Mouse (Mus musculus): ENCODE measurements around the gene Mrpl42. TPM values are rescaled to one million over a fixed set of nuclear protein-coding genes. Genes with fewer than 3 reads are reported as not detected.

Mrpl42 gene
- polyA plus RNA-seq, 1 experiment from 2014 or later = 297 TPM

DNA sequence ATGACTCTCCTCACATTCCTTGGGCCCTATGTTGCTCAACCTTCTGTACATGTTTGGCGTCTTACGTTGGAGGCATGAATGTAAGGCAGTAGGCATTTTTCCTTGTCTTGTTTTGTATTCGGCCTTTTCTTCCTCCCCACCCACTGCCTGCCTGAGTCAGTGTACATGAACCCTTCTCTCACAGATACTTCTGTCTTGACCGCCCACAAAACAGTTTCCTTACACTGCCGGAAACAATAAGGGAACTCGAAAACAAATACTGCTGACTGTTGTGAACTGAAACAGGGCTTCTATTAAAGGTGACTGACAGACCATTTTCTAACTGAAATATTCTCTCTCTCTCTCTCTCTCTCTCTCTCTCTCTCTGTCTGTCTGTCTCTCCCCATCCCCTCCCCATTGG, 7.1 kb upstream of the Mrpl42 start:
- Histone ChIP-seq H3K4me2 (replicated peaks) (no peak overlapping the region), H3K36me3 (replicated peaks; ENCODE audit: control insufficient read depth, insufficient read depth) (no peaks in the 10 kb centered on the region), H3K4me3 (replicated peaks; ENCODE audit: low read length) (no peak overlapping the region), H3K9ac (no peak overlapping the region), H3K9me3 (ENCODE audit: control insufficient read depth, low read length) (no peaks in the 10 kb centered on the region), H3K27ac (no peak overlapping the region), H3K4me1 (replicated peaks; ENCODE audit: control insufficient read depth, insufficient read depth, low read length) (0 out of 2 replicates have a peak, but pooled peaks cover under 1% of the 10 kb centered on the region), H3K27me3 (ENCODE audit: control insufficient read depth, insufficient read depth, low read length) (no peaks in the 10 kb centered on the region)
- no peak for ATAC-seq (ENCODE audit: low FRiP score)
- no peak for DNase-seq (ENCODE audit: low spot score)
- WGBS = 66% methylated on average over 6 of the region's 6 CpGs

DNA sequence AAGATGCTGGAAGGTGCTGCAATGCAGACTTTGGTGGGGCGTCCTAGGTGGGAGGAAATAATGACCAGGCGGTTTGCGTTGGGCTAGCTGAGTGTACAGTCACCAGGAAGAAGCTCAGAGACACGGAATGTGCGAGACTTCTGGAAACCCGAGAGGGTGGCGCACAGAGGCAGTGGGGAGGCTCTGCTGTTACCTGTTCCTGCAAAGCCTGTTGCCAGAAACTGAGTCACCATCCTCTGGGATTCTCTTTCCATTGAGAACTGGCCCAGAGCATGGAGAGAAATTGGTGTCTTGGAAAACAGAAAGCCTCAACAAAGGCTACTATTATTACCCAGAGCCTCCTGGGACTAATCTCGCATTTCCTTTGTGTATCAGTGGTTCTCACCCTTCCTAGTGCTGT, 6.4 kb upstream of the Mrpl42 start:
- no peak overlapping the region for H3K27ac ChIP-seq
- DNase-seq (ENCODE audit: low spot score) = no peak
- H3K9ac ChIP-seq = no peak overlapping the region
- H3K36me3 ChIP-seq (replicated peaks; ENCODE audit: control insufficient read depth, insufficient read depth) = no peaks in the 10 kb centered on the region
- H3K4me1 ChIP-seq (replicated peaks; ENCODE audit: control insufficient read depth, insufficient read depth, low read length) = no peaks in the 10 kb centered on the region
- no peak overlapping the region for H3K4me2 ChIP-seq (replicated peaks)
- no peaks in the 10 kb centered on the region for H3K27me3 ChIP-seq (ENCODE audit: control insufficient read depth, insufficient read depth, low read length)
- H3K9me3 ChIP-seq (ENCODE audit: control insufficient read depth, low read length) = no peaks in the 10 kb centered on the region
- no peak overlapping the region for H3K4me3 ChIP-seq (replicated peaks; ENCODE audit: low read length)
- 85% methylated on average over 8 of the region's 8 CpGs for WGBS
- ATAC-seq (ENCODE audit: low FRiP score) = no peak

DNA sequence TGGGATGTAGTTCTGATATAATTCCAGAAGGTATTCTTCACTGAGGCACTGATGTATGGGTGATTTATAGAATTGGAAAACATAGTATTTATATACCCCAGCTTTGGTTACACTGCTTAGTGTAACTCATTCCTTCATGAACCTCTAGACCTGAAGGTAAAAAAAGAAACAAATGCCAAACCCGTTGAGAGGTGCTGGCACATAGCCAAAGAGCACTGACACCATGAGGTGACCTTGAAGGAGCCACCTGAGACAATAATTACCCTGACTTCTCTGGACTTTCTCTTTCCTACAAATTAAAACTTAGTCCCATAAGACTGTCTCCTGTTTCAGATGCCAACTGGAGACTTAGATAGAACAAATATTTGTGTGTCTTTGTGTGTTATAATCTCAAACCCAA, 2.6 kb upstream of the Mrpl42 start:
- 58% methylated on average over 1 of the region's 1 CpGs for WGBS
- H3K4me1 ChIP-seq (replicated peaks; ENCODE audit: control insufficient read depth, insufficient read depth, low read length) = peaks cover 10% of the 10 kb centered on the region
- H3K36me3 ChIP-seq (replicated peaks; ENCODE audit: control insufficient read depth, insufficient read depth) = no peaks in the 10 kb centered on the region

DNA sequence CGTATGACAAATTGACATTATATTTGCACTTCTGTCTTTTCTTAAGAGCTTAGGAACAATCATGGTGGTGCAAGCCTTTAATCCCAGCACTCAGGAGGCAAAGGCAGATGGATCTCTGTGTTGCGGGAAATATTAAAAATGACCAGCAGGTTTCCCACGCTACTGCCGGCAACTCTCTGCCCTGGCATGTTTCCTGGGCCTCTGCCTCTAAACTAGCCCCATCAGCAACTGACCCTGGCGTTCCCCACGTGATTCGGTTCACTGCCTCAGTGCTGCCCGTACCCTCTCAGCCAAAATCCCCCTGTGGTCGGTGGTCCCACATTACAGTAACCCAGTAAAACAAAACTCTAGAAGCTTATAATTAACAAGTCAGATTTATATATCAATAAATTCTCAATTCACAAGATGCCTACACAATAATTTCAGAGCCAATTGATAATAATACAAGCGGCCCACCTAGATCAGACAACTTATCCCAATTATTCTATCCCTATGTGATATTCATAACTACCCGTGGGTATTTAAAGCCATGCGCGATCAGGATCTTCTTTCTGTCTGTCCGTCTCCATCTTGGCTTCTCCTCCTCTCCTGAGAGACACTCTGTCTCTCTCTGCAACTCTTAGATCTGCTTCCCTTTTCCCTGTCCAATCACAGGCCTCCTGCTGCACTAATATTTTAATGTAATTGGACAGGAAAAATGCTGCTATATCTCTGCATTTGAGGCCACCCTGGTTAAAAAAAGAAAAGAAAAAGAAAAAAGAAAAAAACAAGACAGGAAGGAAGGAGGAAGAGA, 1.9 kb upstream of the Mrpl42 start:
- Histone ChIP-seq H3K27ac (no peak overlapping the region), H3K9me3 (ENCODE audit: control insufficient read depth, low read length) (no peaks in the 10 kb centered on the region), H3K4me1 (replicated peaks; ENCODE audit: control insufficient read depth, insufficient read depth, low read length) (peaks cover 10% of the 10 kb centered on the region), H3K4me3 (replicated peaks; ENCODE audit: low read length) (no peak overlapping the region), H3K27me3 (ENCODE audit: control insufficient read depth, insufficient read depth, low read length) (no peaks in the 10 kb centered on the region), H3K9ac (no peak overlapping the region), H3K36me3 (replicated peaks; ENCODE audit: control insufficient read depth, insufficient read depth) (no peaks in the 10 kb centered on the region), H3K4me2 (replicated peaks) (no peak overlapping the region)
- ATAC-seq (ENCODE audit: low FRiP score) (no peak), DNase-seq (ENCODE audit: low spot score) (no peak)
- 89% methylated on average over 14 of the region's 14 CpGs for WGBS

More for the DNA sequence above, 2.6 kb upstream of the Mrpl42 start:
- ATAC-seq (ENCODE audit: low FRiP score) (no peak), DNase-seq (ENCODE audit: low spot score) (no peak)
- Histone ChIP-seq H3K27ac (no peak overlapping the region), H3K9ac (no peak overlapping the region), H3K9me3 (ENCODE audit: control insufficient read depth, low read length) (no peaks in the 10 kb centered on the region), H3K4me3 (replicated peaks; ENCODE audit: low read length) (no peak overlapping the region), H3K4me2 (replicated peaks) (no peak overlapping the region), H3K27me3 (ENCODE audit: control insufficient read depth, insufficient read depth, low read length) (no peaks in the 10 kb centered on the region)

DNA sequence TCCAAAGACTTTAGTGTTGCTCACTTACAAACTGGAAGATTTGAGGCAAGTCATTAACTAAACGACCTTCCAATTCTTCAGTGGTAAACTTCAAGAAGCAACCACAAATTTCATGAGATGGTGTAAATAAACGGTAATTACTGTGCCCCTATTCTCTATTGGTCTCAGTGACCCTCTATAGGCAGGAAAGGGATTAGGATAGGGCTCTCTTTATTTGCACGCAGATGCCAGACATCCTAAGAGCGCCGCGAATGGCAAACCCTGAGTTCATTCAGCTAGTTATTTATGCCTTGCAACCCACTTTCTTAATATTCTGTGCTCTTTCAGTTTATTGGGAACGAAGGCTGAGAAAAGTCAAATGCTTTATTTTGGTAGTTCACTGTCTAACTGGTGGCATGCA, 707 bp downstream of the Mrpl42 start:
- Histone ChIP-seq H3K36me3 (replicated peaks; ENCODE audit: control insufficient read depth, insufficient read depth) (peaks cover 15% of the 10 kb centered on the region), H3K27me3 (ENCODE audit: control insufficient read depth, insufficient read depth, low read length) (no peaks in the 10 kb centered on the region), H3K27ac (peak overlapping the region; percentile 93), H3K9me3 (ENCODE audit: control insufficient read depth, low read length) (no peaks in the 10 kb centered on the region), H3K9ac (peak overlapping the region; percentile 79), H3K4me2 (replicated peaks) (peak overlapping the region; percentile 72), H3K4me3 (replicated peaks; ENCODE audit: low read length) (peak overlapping the region; percentile 85), H3K4me1 (replicated peaks; ENCODE audit: control insufficient read depth, insufficient read depth, low read length) (peaks cover 10% of the 10 kb centered on the region)
- no peak for DNase-seq (ENCODE audit: low spot score)
- WGBS = 5% methylated on average over 7 of the region's 7 CpGs
- no peak for ATAC-seq (ENCODE audit: low FRiP score)

DNA sequence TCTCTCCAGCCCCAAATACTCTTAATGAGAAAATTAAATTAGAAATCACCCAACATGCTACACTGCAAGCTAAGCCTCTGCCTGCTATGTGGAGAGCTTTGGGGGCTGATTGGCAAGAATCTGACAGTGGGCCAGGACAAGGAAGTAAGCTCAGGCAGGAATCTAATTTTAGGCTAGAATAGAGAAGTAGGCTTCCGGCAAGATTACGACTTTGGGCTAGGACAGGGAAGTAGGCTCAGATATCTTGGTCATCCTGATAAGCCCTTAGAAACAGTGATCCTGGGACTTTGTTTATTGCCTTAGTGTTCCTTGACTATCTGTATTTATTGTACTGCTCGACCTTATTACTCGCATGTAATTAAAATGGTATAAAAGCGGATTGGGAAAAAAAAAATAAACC, 7.5 kb downstream of the Mrpl42 start:
- DNase-seq (ENCODE audit: low spot score) (no peak), ATAC-seq (ENCODE audit: low FRiP score) (no peak)
- H3K36me3 ChIP-seq (replicated peaks; ENCODE audit: control insufficient read depth, insufficient read depth) = peaks cover 79% of the 10 kb centered on the region
- no peak overlapping the region for H3K4me2 ChIP-seq (replicated peaks)
- H3K9ac ChIP-seq = no peak overlapping the region
- no peaks in the 10 kb centered on the region for H3K9me3 ChIP-seq (ENCODE audit: control insufficient read depth, low read length)
- H3K27me3 ChIP-seq (ENCODE audit: control insufficient read depth, insufficient read depth, low read length) = no peaks in the 10 kb centered on the region
- H3K4me3 ChIP-seq (replicated peaks; ENCODE audit: low read length) = no peak overlapping the region
- no peak overlapping the region for H3K27ac ChIP-seq
- no peaks in the 10 kb centered on the region for H3K4me1 ChIP-seq (replicated peaks; ENCODE audit: control insufficient read depth, insufficient read depth, low read length)
- 97% methylated on average over 5 of the region's 5 CpGs for WGBS

DNA sequence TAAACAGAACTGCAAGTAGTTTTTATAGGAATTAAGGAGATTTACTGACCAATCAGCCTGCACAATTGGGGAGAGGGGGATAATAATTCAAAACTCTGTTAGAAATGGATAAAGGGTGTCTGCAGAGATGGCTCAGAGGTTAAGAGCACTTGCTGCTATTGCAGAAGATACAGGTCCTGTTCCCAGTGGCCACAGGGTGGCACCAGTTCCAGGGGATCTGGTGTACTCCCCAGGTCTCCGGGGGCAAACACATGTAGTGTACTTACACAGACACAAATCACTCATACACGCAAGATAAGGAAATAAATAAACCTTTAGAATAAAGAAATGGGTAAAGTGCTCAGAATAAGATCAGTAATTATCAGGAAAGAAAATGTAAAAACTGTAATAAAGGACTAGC, 12.1 kb downstream of the Mrpl42 start:
- peaks cover 95% of the 10 kb centered on the region for H3K36me3 ChIP-seq (replicated peaks; ENCODE audit: control insufficient read depth, insufficient read depth)
- H3K9me3 ChIP-seq (ENCODE audit: control insufficient read depth, low read length) = no peaks in the 10 kb centered on the region
- no peak overlapping the region for H3K9ac ChIP-seq
- no peaks in the 10 kb centered on the region for H3K27me3 ChIP-seq (ENCODE audit: control insufficient read depth, insufficient read depth, low read length)
- no peak for ATAC-seq (ENCODE audit: low FRiP score)
- no peak overlapping the region for H3K4me2 ChIP-seq (replicated peaks)
- no peak overlapping the region for H3K27ac ChIP-seq
- DNase-seq (ENCODE audit: low spot score) = peak; percentile 51
- WGBS = 85% methylated on average over 2 of the region's 2 CpGs
- no peak overlapping the region for H3K4me3 ChIP-seq (replicated peaks; ENCODE audit: low read length)
- H3K4me1 ChIP-seq (replicated peaks; ENCODE audit: control insufficient read depth, insufficient read depth, low read length) = no peaks in the 10 kb centered on the region

DNA sequence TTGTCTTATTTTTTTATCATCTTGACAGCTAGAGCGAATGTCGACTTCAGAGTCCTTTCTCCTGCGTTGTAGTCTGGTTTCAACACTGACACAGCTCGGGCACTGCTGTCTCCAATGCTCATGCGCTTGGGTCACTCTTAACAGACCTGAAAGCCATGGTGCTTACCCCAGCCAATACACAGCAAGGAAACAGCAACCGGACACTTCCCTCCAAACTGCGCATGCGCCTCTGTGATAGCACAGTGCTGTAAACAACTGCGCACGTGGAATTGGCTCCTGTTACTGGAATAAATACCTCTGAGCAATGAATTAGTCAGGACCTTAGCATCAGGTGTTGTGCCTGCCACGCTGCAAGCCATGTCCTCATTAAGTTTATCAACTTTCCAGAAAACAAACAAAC, 24.2 kb downstream of the Mrpl42 start:
- Histone ChIP-seq H3K9ac (no peak overlapping the region), H3K27me3 (ENCODE audit: control insufficient read depth, insufficient read depth, low read length) (no peaks in the 10 kb centered on the region), H3K27ac (no peak overlapping the region), H3K36me3 (replicated peaks; ENCODE audit: control insufficient read depth, insufficient read depth) (peaks cover 19% of the 10 kb centered on the region; the same call in 1 of the 2 replicates), H3K9me3 (ENCODE audit: control insufficient read depth, low read length) (no peaks in the 10 kb centered on the region), H3K4me3 (replicated peaks; ENCODE audit: low read length) (no peak overlapping the region), H3K4me1 (replicated peaks; ENCODE audit: control insufficient read depth, insufficient read depth, low read length) (no peaks in the 10 kb centered on the region), H3K4me2 (replicated peaks) (no peak overlapping the region)
- ATAC-seq (ENCODE audit: low FRiP score) = no peak
- WGBS = 88% methylated on average over 11 of the region's 11 CpGs
- DNase-seq (ENCODE audit: low spot score) = no peak

DNA sequence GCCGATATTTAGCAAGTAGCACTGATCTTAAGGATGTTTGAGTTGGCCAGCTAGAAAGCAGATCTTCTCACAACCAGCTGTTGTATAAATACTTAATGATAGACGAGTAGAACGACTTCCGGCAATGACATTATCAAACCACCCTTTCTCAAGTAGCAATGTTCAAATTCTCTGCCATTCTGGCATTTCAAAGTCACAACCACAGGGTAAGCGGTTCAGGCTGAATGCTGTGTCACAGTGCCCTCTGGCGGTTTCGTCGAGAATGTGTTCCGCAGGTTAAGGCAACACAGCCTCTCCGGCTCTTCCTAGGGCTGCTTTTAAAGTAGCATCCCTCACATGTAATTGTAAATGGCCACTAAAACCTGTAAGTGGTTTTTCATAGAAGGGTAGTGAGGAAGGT, 25.8 kb downstream of the Mrpl42 start:
- H3K9me3 ChIP-seq (ENCODE audit: control insufficient read depth, low read length) = no peaks in the 10 kb centered on the region
- H3K4me2 ChIP-seq (replicated peaks) = no peak overlapping the region
- H3K27ac ChIP-seq = no peak overlapping the region
- H3K4me3 ChIP-seq (replicated peaks; ENCODE audit: low read length) = no peak overlapping the region
- no peaks in the 10 kb centered on the region for H3K4me1 ChIP-seq (replicated peaks; ENCODE audit: control insufficient read depth, insufficient read depth, low read length)
- H3K27me3 ChIP-seq (ENCODE audit: control insufficient read depth, insufficient read depth, low read length) = no peaks in the 10 kb centered on the region
- peaks cover 6% of the 10 kb centered on the region; the same call in 1 of the 2 replicates for H3K36me3 ChIP-seq (replicated peaks; ENCODE audit: control insufficient read depth, insufficient read depth)
- WGBS = 13% methylated on average over 10 of the region's 10 CpGs
- DNase-seq (ENCODE audit: low spot score) (peak; percentile 96), ATAC-seq (ENCODE audit: low FRiP score) (peak; percentile 82)
- no peak overlapping the region for H3K9ac ChIP-seq

Measured in hindbrain, embryonic 14.5 days (tissue).